Mouse (Mus musculus) stomach, embryonic 14.5 days (tissue): ENCODE measurements around the gene Zbtb7a. TPM values are rescaled to one million over a fixed set of nuclear protein-coding genes. Genes with fewer than 3 reads are reported as not detected.
A peak's percentile ranks its signal among the peaks of the same experiment; 100 is the strongest.

Experiments
- ATAC-seq: fragments of 200-750 bp; cut with Nextera tagmentation; 2 replicates; pipeline ENCODE4 v1.8.0; 2017; ENCODE audit warnings: low read depth, moderate TSS enrichment; ENCODE audit not compliant: insufficient number of reproducible peaks, insufficient read depth, low FRiP score
- H3K27ac ChIP-seq: fragments of 300-500 bp; sonication (generic); 2 replicates; pipeline ENCODE4 v1.5.1; 2014; ENCODE audit warnings: mild to moderate bottlenecking, low read length, moderate library complexity, mixed read lengths
- H3K27me3 ChIP-seq: fragments of 300-500 bp; sonication (generic); 2 replicates; pipeline ENCODE4 v1.6.1; 2014; ENCODE audit warnings: low read length, control low read depth, mixed read lengths; ENCODE audit not compliant: control insufficient read depth, insufficient read depth
- H3K36me3 ChIP-seq: fragments of 300-500 bp; sonication (generic); 2 replicates; pipeline ENCODE4 v1.6.1; 2014; ENCODE audit warnings: mild to moderate bottlenecking, control low read depth, low read length, moderate library complexity, mixed read lengths; ENCODE audit not compliant: control insufficient read depth, insufficient read depth
- H3K4me1 ChIP-seq: fragments of 300-500 bp; sonication (generic); 2 replicates; pipeline ENCODE4 v1.6.1; 2014; ENCODE audit warnings: low read length, control low read depth, mixed read lengths; ENCODE audit not compliant: control insufficient read depth, insufficient read depth
- H3K4me2 ChIP-seq: fragments of 300-500 bp; sonication (generic); replicated peaks from 2 replicates; pipeline ENCODE4 v1.6.1; 2014; ENCODE audit warnings: low read depth, low read length, control low read depth
- H3K4me3 ChIP-seq: fragments of 300-500 bp; sonication (generic); 2 replicates; pipeline ENCODE4 v1.5.1; 2014; ENCODE audit warnings: low read depth, low read length, control low read depth
- H3K9ac ChIP-seq: fragments of 300-500 bp; sonication (generic); replicated peaks from 2 replicates; pipeline ENCODE4 v1.6.1; 2014; ENCODE audit warnings: low read depth, mild to moderate bottlenecking, control low read depth, low read length, moderate library complexity, mixed read lengths
- H3K9me3 ChIP-seq: fragments of 300-500 bp; sonication (generic); 2 replicates; pipeline ENCODE4 v1.6.1; 2016; ENCODE audit warnings: low read depth, low read length, control low read depth; ENCODE audit not compliant: control insufficient read depth
- WGBS: fragments of 180-500 bp; shearing (Covaris S2); extraction: QIAGEN DNeasy Blood & Tissue Kit; methylation state at CpG from one replicate; pipeline ENCODE4 v1.1.7; 2014; 5-methylcytosine and 5-hydroxymethylcytosine counted together
- polyA plus RNA-seq: library from polyadenylated mRNA; unstranded; fragments of >200 nt; fragmentation: Nextera tagmentation; extraction: Ambion mirVana; gene quantifications from 2 replicates; pipeline ENCODE4 v1.2.1, GENCODE M21; 2014

Zbtb7a gene
- polyA plus RNA-seq, 1 experiment from 2014 or later, result 25.5 TPM

DNA sequence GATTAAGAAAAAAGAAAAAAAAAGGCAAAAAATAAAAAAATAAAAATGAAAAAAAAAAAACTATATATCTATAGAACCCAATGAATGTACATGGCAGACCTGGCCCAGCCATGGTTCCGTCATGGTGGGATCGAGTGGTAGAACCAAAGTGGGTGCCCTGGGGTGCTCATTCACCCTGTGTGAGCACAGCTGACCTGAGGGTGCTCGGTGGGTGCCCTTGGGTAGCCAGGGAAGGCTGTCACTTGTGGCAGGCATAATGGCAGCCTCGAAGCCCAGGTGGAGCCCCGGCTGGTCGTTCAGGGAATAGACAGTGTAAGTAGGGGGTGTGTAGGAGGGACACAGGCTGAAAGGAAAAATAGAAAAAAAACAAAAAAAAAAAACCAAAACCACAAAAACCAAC lies 16.2 kb downstream of the Zbtb7a start:
- Histone ChIP-seq H3K36me3 (peaks cover 81% of the 10 kb centered on the region), H3K27ac (no peak overlapping the region), H3K9ac (no peak overlapping the region), H3K27me3 (no peaks in the 10 kb centered on the region), H3K9me3 (no peaks in the 10 kb centered on the region), H3K4me1 (0 out of 2 replicates have a peak, but pooled peaks cover 5% of the 10 kb centered on the region), H3K4me2 (no peak overlapping the region), H3K4me3 (no peak overlapping the region)
- WGBS, result 78% methylated on average over 6 of the region's 6 CpGs
- no peak for ATAC-seq

DNA sequence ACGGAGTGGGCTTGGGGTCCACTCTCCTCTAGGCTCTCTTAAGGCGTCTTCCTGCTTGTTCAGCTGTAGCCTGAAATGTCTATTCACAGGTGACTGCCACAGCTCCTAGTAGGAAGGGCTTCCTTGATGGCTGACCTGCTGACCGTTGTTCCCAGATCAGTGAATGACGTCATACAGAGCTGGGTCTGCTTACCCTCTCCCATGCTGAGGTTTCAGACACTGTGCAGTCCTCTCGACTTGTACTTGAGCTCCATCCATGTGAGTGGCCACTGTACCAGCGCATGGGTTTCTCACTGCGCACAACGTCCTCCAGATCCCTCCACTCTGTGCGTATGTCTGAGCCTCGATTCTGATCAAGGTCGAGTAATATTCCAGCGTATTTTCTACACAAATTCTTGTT lies 17.6 kb downstream of the Zbtb7a start:
- Histone ChIP-seq H3K4me2 (no peak overlapping the region), H3K36me3 (peaks cover 82% of the 10 kb centered on the region), H3K27ac (no peak overlapping the region), H3K4me3 (no peak overlapping the region), H3K9ac (no peak overlapping the region), H3K4me1 (no peaks in the 10 kb centered on the region), H3K27me3 (no peaks in the 10 kb centered on the region), H3K9me3 (no peaks in the 10 kb centered on the region)
- no peak for ATAC-seq
- WGBS, result 74% methylated on average over 12 of the region's 12 CpGs

DNA sequence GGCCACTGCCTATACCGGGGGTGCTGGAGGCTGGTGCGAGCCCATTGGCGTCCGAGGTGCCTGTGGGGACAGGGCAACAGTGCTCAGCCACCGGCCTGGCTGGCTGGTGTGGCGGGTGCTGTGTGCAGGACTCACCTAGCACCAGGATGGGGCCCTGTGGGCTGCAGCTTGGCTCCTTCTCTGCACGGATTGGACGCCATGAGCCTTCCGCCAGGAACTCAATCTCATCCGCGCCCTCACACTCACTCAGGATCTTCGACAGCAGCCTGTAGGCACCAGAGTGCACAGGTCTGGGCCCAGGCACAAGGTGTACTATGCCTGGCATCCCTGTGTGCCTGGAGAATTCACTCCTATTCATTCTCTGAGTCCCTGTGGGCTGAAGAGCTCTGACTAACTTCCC lies 19.3 kb downstream of the Zbtb7a start:
- no peaks in the 10 kb centered on the region for H3K4me1 ChIP-seq
- H3K27me3 ChIP-seq, result no peaks in the 10 kb centered on the region
- peaks cover 78% of the 10 kb centered on the region for H3K36me3 ChIP-seq
- ATAC-seq, result no peak
- H3K4me2 ChIP-seq, result no peak overlapping the region
- H3K27ac ChIP-seq, result no peak overlapping the region
- 94% methylated on average over 12 of the region's 12 CpGs for WGBS
- H3K4me3 ChIP-seq, result no peak overlapping the region
- no peaks in the 10 kb centered on the region for H3K9me3 ChIP-seq
- H3K9ac ChIP-seq, result no peak overlapping the region

DNA sequence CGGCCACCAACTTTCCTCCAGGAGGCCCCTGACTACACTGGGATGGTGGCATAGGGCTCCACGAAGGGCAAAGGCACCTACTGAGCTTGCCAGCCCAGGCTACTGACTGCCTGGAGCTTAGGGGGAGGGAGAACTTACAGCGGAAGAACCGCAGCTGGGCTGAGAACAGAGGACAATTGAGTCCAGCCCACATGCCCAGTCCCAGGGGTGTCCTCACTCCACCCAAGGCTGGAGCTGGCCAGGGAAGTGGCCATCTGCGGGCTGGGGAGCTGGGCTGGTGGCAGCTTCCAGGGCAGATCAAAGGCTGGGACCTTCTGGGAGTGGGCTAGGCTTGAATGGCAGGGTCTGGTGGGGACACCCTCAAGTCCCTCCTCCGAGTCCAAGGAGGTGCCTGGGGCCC lies 19.7 kb downstream of the Zbtb7a start:
- Histone ChIP-seq H3K27ac (peak overlapping the region; percentile 27; the same call in 1 of the 2 replicates), H3K27me3 (no peaks in the 10 kb centered on the region), H3K4me2 (no peak overlapping the region), H3K4me1 (no peaks in the 10 kb centered on the region), H3K36me3 (peaks cover 74% of the 10 kb centered on the region), H3K9me3 (no peaks in the 10 kb centered on the region), H3K9ac (no peak overlapping the region), H3K4me3 (no peak overlapping the region)
- 79% methylated on average over 6 of the region's 6 CpGs for WGBS
- ATAC-seq, result no peak

DNA sequence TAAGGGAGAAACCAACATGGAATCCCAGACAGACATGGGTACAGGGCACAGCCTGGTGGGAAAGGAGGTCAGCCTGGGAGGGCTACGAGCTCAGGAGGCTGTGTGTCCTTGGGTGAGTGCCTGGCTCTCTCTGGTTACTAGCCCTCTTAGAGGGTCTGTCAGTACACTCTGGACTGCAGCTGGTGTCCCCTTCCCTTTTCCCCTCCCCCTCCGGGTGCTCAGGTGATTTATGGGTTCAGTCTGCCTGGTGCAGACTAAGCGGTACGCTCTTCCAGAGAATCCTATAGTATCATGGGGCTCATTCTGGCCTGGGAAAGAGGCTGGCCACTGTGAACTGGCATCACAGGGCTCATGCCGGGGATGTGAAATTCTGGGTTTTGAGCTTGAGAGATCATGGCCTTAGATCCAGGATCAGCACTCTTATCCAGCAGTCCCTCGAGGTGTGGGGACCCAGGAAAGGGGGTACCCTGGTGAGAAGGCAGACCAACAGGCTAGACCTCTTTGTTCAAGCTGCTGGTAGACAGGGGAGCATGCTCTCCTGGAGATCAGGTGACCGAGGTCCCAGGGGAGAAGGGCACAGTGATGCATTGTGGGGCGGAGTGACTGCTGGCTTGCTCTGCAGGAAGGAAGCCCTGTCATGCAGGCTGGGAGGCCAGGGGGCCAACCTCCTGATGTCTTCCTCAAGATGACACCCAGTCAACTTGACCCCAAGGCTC lies 26.7 kb downstream of the Zbtb7a start:
- Histone ChIP-seq H3K4me3 (no peak overlapping the region), H3K27me3 (no peaks in the 10 kb centered on the region), H3K9ac (no peak overlapping the region; the same call in 1 of the 2 replicates), H3K4me1 (peaks cover 6% of the 10 kb centered on the region; the same call in 1 of the 2 replicates), H3K36me3 (peaks cover 55% of the 10 kb centered on the region), H3K9me3 (no peaks in the 10 kb centered on the region), H3K4me2 (no peak overlapping the region), H3K27ac (no peak overlapping the region)
- no peak for ATAC-seq
- 72% methylated on average over 8 of the region's 8 CpGs for WGBS

DNA sequence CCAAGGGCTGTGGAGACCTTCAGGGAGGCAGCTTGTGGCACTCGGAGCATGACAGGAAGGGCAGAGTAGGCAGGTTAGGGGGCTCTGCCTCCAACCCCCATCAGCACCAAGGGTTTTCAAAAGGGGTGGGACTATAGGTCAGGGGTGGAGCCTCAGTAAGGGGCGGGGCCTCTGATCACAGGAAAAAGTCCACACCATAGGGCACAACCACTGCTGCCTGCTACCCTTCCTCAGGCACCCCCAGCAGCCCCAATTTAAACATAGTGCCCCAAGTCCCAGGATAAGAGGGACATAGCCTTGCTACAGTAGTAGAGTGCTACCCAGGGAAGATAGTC lies 27.3 kb downstream of the Zbtb7a start:
- Histone ChIP-seq H3K9ac (no peak overlapping the region; the same call in 1 of the 2 replicates), H3K4me1 (peaks cover 7% of the 10 kb centered on the region; the same call in 1 of the 2 replicates), H3K9me3 (no peaks in the 10 kb centered on the region), H3K4me2 (no peak overlapping the region), H3K27ac (no peak overlapping the region), H3K27me3 (no peaks in the 10 kb centered on the region), H3K4me3 (no peak overlapping the region), H3K36me3 (peaks cover 50% of the 10 kb centered on the region)
- ATAC-seq, result no peak
- 65% methylated on average over 2 of the region's 2 CpGs for whole genome bisulfite sequencing

DNA sequence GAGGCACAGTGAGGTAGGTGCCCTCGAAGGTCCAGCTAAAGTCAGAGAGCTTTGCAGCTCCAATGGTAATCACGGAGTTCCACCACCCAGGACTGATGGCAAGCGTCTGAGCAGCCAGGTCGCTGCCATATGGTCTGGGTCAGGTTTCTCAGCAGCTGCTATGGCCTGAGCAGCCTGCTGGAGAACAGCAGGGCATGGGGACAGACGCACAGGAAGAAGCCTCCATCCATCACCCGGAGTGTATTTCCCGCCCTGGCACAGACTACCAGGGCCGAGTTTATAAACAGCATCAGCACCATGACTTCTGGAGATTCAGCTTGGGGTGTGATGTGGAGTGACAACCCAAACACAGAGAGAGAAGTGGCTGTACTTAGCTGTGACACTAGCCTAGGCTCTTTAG lies 30.1 kb downstream of the Zbtb7a start:
- 67% methylated on average over 8 of the region's 8 CpGs for WGBS
- Histone ChIP-seq H3K4me3 (no peak overlapping the region), H3K4me1 (peaks cover 7% of the 10 kb centered on the region; the same call in 1 of the 2 replicates), H3K9ac (no peak overlapping the region), H3K4me2 (no peak overlapping the region), H3K36me3 (peaks cover 33% of the 10 kb centered on the region), H3K27ac (no peak overlapping the region), H3K27me3 (no peaks in the 10 kb centered on the region), H3K9me3 (no peaks in the 10 kb centered on the region)
- no peak for ATAC-seq

DNA sequence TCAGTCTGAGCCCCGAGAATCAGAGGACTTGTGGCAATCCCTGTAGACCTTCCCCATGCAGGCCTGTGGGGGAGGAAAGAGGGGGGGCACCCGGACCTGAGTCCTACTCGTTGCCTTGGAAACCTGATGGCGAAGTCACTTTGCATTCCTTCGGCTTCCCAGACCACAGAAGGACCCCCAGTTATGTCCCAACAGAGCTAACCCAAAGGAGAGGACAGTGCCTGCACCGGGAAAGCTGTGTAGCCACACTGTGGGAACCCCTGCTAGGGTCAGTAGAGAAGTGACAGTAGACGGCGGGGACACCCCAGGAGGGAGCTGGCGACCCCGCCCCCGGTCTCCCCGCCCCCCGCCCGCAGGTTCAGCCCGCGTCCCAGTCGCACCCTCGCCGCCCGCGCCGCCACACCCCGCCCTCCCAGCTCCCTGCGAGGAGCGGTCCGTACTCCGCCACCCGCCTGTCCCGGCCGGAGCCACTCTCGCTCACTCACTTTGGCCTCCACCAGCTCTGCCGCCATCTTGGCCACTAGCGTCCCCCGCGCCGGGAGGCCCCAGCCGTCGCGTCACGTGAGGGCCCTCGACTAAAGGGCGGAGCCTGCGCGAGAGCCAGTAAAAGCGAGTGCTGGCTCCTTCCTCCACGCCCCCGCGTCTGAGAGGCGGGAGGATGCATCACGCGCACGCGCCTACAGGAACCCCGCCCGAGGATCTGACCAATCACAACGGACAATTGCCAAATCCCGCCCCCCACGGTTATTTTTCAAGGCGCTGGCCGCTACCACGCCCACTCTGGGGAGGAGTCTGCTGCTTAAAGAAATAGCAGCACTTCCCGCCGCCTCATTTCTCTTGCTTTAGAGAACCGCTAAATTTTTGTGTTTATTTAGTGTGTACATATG lies 32.4 kb downstream of the Zbtb7a start, which contains the start of gene Pias4:
Gene Pias4, minus strand, starts transcription at position 724 of the 887 bp plus-strand sequence.
- H3K27ac ChIP-seq, result peak within 1 kb of the TSS; percentile 66
- no peaks in the 10 kb centered on the region for H3K9me3 ChIP-seq
- ATAC-seq, result peak; percentile 91
- WGBS, result under 1% methylated on average over 45 of the region's 64 CpGs
- peaks cover 7% of the 10 kb centered on the region; the same call in 1 of the 2 replicates for H3K4me1 ChIP-seq
- H3K4me3 ChIP-seq, result peak within 1 kb of the TSS; percentile 80
- no peaks in the 10 kb centered on the region for H3K27me3 ChIP-seq
- peak within 1 kb of the TSS; percentile 92 for H3K4me2 ChIP-seq
- peaks cover 10% of the 10 kb centered on the region; the same call in 1 of the 2 replicates for H3K36me3 ChIP-seq
- H3K9ac ChIP-seq, result peak within 1 kb of the TSS; percentile 66
